ENCODE assay signal across 19 mouse cellular contexts in the genomic region with DNA sequence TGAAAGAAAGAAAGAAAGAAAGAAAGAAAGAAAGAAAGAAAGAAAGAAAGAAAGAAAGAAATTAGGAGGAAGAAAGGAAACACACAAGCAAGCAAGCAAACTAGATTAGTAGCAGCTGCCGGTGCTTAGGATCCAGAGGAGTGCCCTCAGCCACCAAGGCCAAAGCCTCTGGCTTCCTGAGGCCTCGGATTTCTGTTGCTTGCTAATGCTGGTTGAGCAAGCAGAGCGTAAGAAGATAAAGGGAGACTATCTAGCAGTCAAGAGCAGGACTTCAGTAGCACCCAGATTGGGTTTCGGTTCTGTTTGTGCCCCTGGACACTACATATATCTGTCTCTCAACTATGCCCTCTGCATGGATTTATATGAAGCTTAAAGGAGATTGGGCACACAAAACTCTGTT. TPM values are rescaled to one million over a fixed set of nuclear protein-coding genes. Genes with fewer than 3 reads are reported as not detected.
DNase-seq lines count a peak whose midpoint lies in the region; ATAC-seq lines count a peak whose summit lies in the region.
"Had no signal": no experiment of that assay in that cellular context is flagged by ENCODE, and none has a peak within 500 bp of the region (broad histone marks: within the 10 kb centered on the region; RNA-seq: fewer than 3 reads in every experiment).

No protein-coding gene starts in this region.

- peak; percentile 55 for DNase-seq in adrenal gland, adult 2 months
- no peak for DNase-seq in adrenal gland, adult 18-20 months (ENCODE audit: low spot score in 2 of 2)
- DNase-seq in adrenal gland, postnatal 14 days, result peak; percentile 47
- no peak for DNase-seq in adrenal gland, adult 8-10 months
- peak; percentile 32 for DNase-seq in retina, adult 2 months (ENCODE audit: low read depth, low spot score)
- DNase-seq in retina, embryonic 14.5 days (ENCODE audit: low spot score), result no peak
- peak; percentile 28 to 46 for DNase-seq in adrenal gland, postnatal 36 days
- DNase-seq: cerebellum, adult 11 months; cerebellum, adult 18-20 months; cerebellum, adult 8-10 months; cerebellum, adult 9-11 months; cerebellum, postnatal 14 days; cerebellum, postnatal 36 days; embryo, embryonic 11 days had no signal

- no peak for ATAC-seq in megakaryocyte-erythroid progenitor cell, adult 5-6 weeks (replicated peaks; ENCODE audit: low FRiP score, low TSS enrichment, poor library complexity, severe bottlenecking)
- ATAC-seq: CD4-positive, CD25-positive, alpha-beta regulatory T cell, adult 4 months; forebrain, embryonic 14.5 days; forebrain, embryonic 16.5 days; Patski had no signal

RNA-seq across cellular contexts. Expression of a gene that starts 13.3 kb away (rescaled TPM):
- total RNA-seq in adrenal gland, adult 2 months (2021), result 10 to 100 TPM; 21.3 to 21.7 TPM
- polyA plus RNA-seq in adrenal gland, adult 2 months (2012; rRNA removed), result 30.2 and 40.2 TPM in 2 replicates
- total RNA-seq in adrenal gland, adult 18-20 months (2021), result 10 to 100 TPM; 15.0 to 18.9 TPM
- 21.4 and 30.6 TPM in 2 replicates for total RNA-seq in adrenal gland, postnatal 14 days (2021)
- total RNA-seq in adrenal gland, adult 8-10 months (2022), result 10 to 100 TPM; 19.4 to 36.8 (median 32.2) TPM
- total RNA-seq in adrenal gland, postnatal 36 days (2021), result 10 to 100 TPM; 15.6 to 25.4 TPM
- 23.6 and 24.4 TPM in 2 replicates for total RNA-seq in megakaryocyte-erythroid progenitor cell, adult 5-6 weeks (2014; fragmentation: Nextera tagmentation)
- 15.8 and 24.5 TPM in 2 replicates for total RNA-seq in megakaryocyte-erythroid progenitor cell, adult 5-6 weeks (2017)

RNA-seq across cellular contexts. Expression of a gene that starts 29.9 kb away (rescaled TPM):
- 10 to 100 TPM; 33.5 to 36.8 TPM for total RNA-seq in adrenal gland, adult 2 months (2021)
- polyA plus RNA-seq in adrenal gland, adult 2 months (2012; rRNA removed), result 23.0 and 33.2 TPM in 2 replicates
- 10 to 100 TPM; 31.9 to 35.3 TPM for total RNA-seq in adrenal gland, adult 18-20 months (2021)
- 28.9 and 33.8 TPM in 2 replicates for total RNA-seq in adrenal gland, postnatal 14 days (2021)
- total RNA-seq in adrenal gland, adult 8-10 months (2022), result 10 to 100 TPM; 34.8 to 45.3 (median 38.5) TPM
- 10 to 100 TPM; 30.8 to 42.9 TPM for total RNA-seq in adrenal gland, postnatal 36 days (2021)
- total RNA-seq in megakaryocyte-erythroid progenitor cell, adult 5-6 weeks (2014; fragmentation: Nextera tagmentation), result 7.1 and 8.4 TPM in 2 replicates
- 3.0 and 4.6 TPM in 2 replicates for total RNA-seq in megakaryocyte-erythroid progenitor cell, adult 5-6 weeks (2017)

Comparison
In these comparisons a context has a peak if more than half of its experiments do, and no peak if none do; other contexts are left out.
1. DNase-seq: peak in adrenal gland, adult 2 months (single experiment), adrenal gland, postnatal 14 days (single experiment), retina, adult 2 months (single experiment) and adrenal gland, postnatal 36 days (2 of 2); none in adrenal gland, adult 18-20 months (0 of 2), adrenal gland, adult 8-10 months (single experiment) and retina, embryonic 14.5 days (single experiment).